Mouse (Mus musculus) megakaryocyte, embryonic 14.5 days (primary cell): ENCODE measurements around the gene Zfand4.

Source experiments
- FLI1 ChIP-seq: IDR thresholded peaks from 2 replicates; pipeline ENCODE4 v1.6.1; 2012; ENCODE audit warnings: low read length, inconsistent platforms, mixed read lengths
- GATA1 ChIP-seq: IDR thresholded peaks from 3 replicates; pipeline ENCODE4 v1.6.1; 2012; ENCODE audit warnings: mixed read lengths, low read length, inconsistent platforms, borderline replicate concordance

GRCm38 (mm10) chr6:116356948-116357325, 92.9 kb downstream of the Zfand4 start:
- no peak for TF ChIP-seq FLI1
- TF ChIP-seq GATA1 = no peak
